Mouse (Mus musculus) adipocyte (in vitro differentiated cells): ENCODE results near the gene Ifitm1.
"Not testable (repeated sequence)": the region's sequence is repeated elsewhere in the genome, so short reads cannot be mapped to it uniquely, and the experiment has no call there.

ENCODE experiments used
- DNase-seq: peaks from one replicate; pipeline ENCODE4 v3.0.0-alpha.2; 2016; ENCODE audit warnings: low spot score

Ifitm1 gene

DNA sequence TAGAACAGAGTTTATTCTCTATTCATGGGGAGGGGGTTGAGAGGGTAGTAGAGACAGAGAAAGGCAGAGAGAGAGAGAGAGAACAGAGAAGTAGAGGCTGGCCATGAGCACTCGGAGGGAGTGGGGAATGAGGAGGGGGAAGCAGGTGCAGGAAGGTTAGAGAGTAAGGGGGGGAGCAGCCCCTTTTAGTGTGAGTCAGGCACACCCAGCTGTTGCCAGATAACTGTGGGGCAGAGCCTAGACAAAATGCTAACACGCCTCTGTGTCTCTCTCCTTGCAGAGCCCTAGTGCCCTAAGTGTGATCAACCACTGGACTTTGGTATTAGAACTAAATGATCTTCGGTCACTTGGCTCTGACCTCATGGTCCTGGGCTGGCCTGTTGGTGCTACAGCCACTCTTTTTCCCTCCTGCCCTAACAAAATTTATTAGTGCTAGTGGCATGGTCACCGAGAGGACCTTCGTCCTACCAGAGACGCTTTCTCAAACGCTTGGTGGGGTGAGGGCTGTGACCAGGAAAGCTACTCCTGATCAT is 44.3 kb downstream of the Ifitm1 start:
- DNase-seq, result no peak

- peak; percentile 73 for DNase-seq
Observed at GRCm38 (mm10) chr7:141016707-141017697, 50.0 kb downstream of the Ifitm1 start.

GRCm38 (mm10) chr7:141017824-141018223 is 50.8 kb downstream of the Ifitm1 start, which contains the start of gene Ifitm6:
TSS of gene Ifitm6 (minus strand) at chr7:141017924.
- DNase-seq, result not testable (repeated sequence)

DNA sequence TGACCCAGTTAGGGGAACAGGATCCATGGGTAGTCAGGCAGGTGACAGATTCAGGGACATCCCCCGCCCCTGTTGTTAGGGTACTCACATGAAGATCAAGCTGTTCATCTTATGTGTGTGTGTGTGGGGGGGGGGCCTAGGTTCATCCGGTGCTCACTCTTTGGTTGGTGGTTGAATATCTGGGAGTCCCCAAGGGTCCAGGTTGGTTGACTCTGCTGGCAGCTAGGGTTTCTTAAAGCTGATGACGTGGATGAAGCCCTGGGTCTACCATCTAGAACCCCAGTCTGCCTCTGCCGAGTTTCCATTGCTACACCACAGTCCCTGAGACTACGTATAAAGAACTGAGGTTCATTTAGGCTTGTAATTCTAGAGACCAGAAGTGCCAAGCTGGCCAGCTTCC is 52.0 kb downstream of the Ifitm1 start:
- no peak for DNase-seq
